Mouse (Mus musculus): ENCODE measurements around the gene Efcab6. TPM values are rescaled to one million over a fixed set of nuclear protein-coding genes. Genes with fewer than 3 reads are reported as not detected.

Efcab6 gene
- total and polyA plus RNA-seq, 3 experiments, result not detected

DNA sequence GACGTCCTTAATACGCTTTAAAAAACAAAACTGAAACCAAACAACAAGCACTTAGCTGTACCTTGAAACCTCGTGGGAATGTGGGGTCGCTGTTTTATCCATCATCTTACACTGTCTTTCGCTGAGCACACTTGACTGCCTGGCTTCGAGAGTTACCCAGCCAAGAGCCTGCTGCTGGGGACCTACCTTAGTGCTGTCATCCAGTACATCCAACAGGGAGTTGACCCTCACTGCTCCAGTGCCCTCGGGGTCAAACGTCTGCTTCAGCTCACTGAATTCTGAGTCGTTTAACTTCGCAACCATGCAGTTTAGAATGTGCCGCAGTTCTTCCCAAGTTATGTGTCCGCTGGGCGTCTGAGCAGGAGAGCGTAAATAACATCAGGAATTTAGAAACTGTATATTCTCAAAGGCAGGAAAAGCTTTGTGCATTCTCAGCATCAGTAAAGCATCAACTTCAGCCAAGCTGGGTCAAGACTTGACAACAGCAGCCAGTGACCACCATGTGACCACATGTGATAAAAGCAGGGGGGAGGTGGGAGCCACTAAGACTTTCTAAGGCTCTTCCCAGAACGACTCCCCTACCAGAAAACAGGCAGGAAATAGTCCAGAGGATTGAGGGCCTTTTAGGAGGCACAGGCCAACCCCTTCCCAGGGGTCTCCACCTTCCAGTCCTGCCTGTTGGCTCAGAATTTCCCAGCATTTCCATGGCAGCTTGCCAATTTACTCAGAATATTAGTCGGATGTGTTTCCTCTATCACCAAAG, 115.3 kb downstream of the Efcab6 start:
- no peaks in the 10 kb centered on the region for H3K36me3 ChIP-seq (ENCODE audit: control insufficient read depth in 1 of 2, insufficient read depth in 2 of 2, low read length in 2 of 2)
- H3K79me2 ChIP-seq (ENCODE audit: control insufficient read depth, insufficient read depth, low read length, poor library complexity), result no peaks in the 10 kb centered on the region
- TF ChIP-seq ZKSCAN1 (IDR thresholded peaks at IDR 0.05; ENCODE audit: low read depth, low read length) (no peak), MAX (IDR thresholded peaks at IDR 0.05; ENCODE audit: low read length) (no peak), BHLHE40 (IDR thresholded peaks at IDR 0.05; ENCODE audit: borderline replicate concordance, low read depth, low read length) (no peak), POLR2AphosphoS2 (IDR thresholded peaks at IDR 0.05; ENCODE audit: low read length) (no peak), USF1 (IDR thresholded peaks at IDR 0.05; ENCODE audit: low read depth, low read length) (no peak)
- no peak overlapping the region for H3K4me3 ChIP-seq (ENCODE audit: control insufficient read depth in 1 of 2, insufficient read depth in 1 of 2, low read depth in 2 of 2, low read length in 2 of 2)
- H3K9ac ChIP-seq (ENCODE audit: control insufficient read depth, low read depth, low read length, poor library complexity, severe bottlenecking), result no peak overlapping the region
- no peak overlapping the region for H3K27ac ChIP-seq (ENCODE audit: control insufficient read depth, low read depth, low read length)
- H3K27me3 ChIP-seq (ENCODE audit: control insufficient read depth in 1 of 2, insufficient read depth in 2 of 2, low read length in 2 of 2), result no peaks in the 10 kb centered on the region
- DNase-seq (ENCODE audit: low read depth, low spot score), result no peak
- H3K4me1 ChIP-seq (ENCODE audit: control insufficient read depth in 1 of 2, insufficient read depth in 2 of 2, low read length in 2 of 2), result no peaks in the 10 kb centered on the region
- H3K9me3 ChIP-seq (replicated peaks; ENCODE audit: insufficient read depth, low read length), result no peaks in the 10 kb centered on the region

GRCm38 (mm10) chr15:83939703-83940102, 125.5 kb downstream of the Efcab6 start:
- DNase-seq (ENCODE audit: low read depth, low spot score), result no peak
- no peak for TF ChIP-seq TAL1 (IDR thresholded peaks at IDR 0.05; ENCODE audit: low read length)
- no peak for TF ChIP-seq MAX (IDR thresholded peaks at IDR 0.05; ENCODE audit: low read length)
- TF ChIP-seq RAD21 (IDR thresholded peaks at IDR 0.05; ENCODE audit: low read depth, low read length), result no peak
- TF ChIP-seq SMC3 (IDR thresholded peaks at IDR 0.05; ENCODE audit: low read depth, low read length), result no peak
- H3K36me3 ChIP-seq (ENCODE audit: control insufficient read depth in 1 of 2, insufficient read depth in 2 of 2, low read length in 2 of 2), result no peaks in the 10 kb centered on the region
- no peaks in the 10 kb centered on the region for H3K27me3 ChIP-seq (ENCODE audit: control insufficient read depth in 1 of 2, insufficient read depth in 2 of 2, low read length in 2 of 2)
- H3K4me1 ChIP-seq (ENCODE audit: control insufficient read depth in 1 of 2, insufficient read depth in 2 of 2, low read length in 2 of 2), result no peaks in the 10 kb centered on the region
- H3K27ac ChIP-seq (ENCODE audit: control insufficient read depth, low read depth, low read length), result no peak overlapping the region
- no peak overlapping the region for H3K9ac ChIP-seq (ENCODE audit: control insufficient read depth, low read depth, low read length, poor library complexity, severe bottlenecking)
- no peak overlapping the region for H3K4me3 ChIP-seq (ENCODE audit: control insufficient read depth in 1 of 2, insufficient read depth in 1 of 2, low read depth in 2 of 2, low read length in 2 of 2)
- no peaks in the 10 kb centered on the region for H3K9me3 ChIP-seq (replicated peaks; ENCODE audit: insufficient read depth, low read length)
- no peaks in the 10 kb centered on the region for H3K79me2 ChIP-seq (ENCODE audit: control insufficient read depth, insufficient read depth, low read length, poor library complexity)

GRCm38 (mm10) chr15:83938466-83938865, 126.7 kb downstream of the Efcab6 start:
- no peak for DNase-seq (ENCODE audit: low read depth, low spot score)
- Histone ChIP-seq H3K79me2 (ENCODE audit: control insufficient read depth, insufficient read depth, low read length, poor library complexity) (no peaks in the 10 kb centered on the region), H3K4me3 (ENCODE audit: control insufficient read depth in 1 of 2, insufficient read depth in 1 of 2, low read depth in 2 of 2, low read length in 2 of 2) (no peak overlapping the region), H3K36me3 (ENCODE audit: control insufficient read depth in 1 of 2, insufficient read depth in 2 of 2, low read length in 2 of 2) (no peaks in the 10 kb centered on the region), H3K27ac (ENCODE audit: control insufficient read depth, low read depth, low read length) (no peak overlapping the region), H3K4me1 (ENCODE audit: control insufficient read depth in 1 of 2, insufficient read depth in 2 of 2, low read length in 2 of 2) (no peaks in the 10 kb centered on the region), H3K9ac (ENCODE audit: control insufficient read depth, low read depth, low read length, poor library complexity, severe bottlenecking) (no peak overlapping the region), H3K9me3 (replicated peaks; ENCODE audit: insufficient read depth, low read length) (no peaks in the 10 kb centered on the region), H3K27me3 (ENCODE audit: control insufficient read depth in 1 of 2, insufficient read depth in 2 of 2, low read length in 2 of 2) (no peaks in the 10 kb centered on the region)
- no peak for TF ChIP-seq JUND (IDR thresholded peaks at IDR 0.05; ENCODE audit: low read depth, low read length)
- TF ChIP-seq MXI1 (IDR thresholded peaks at IDR 0.05; ENCODE audit: low read depth, low read length), result no peak
- no peak for TF ChIP-seq E2F4 (IDR thresholded peaks at IDR 0.05; ENCODE audit: borderline replicate concordance, low read depth, low read length)
- TF ChIP-seq UBTF (IDR thresholded peaks at IDR 0.05; ENCODE audit: borderline replicate concordance, insufficient read depth, low read depth, low read length), result no peak
- TF ChIP-seq MAZ (IDR thresholded peaks at IDR 0.05; ENCODE audit: low read depth, low read length), result no peak
